13 mouse cellular contexts compared by ENCODE assay signal in genomic region chr15:100073696-100074453, GRCm38 (mm10). TPM values are rescaled to one million over a fixed set of nuclear protein-coding genes. Genes with fewer than 3 reads are reported as not detected.
DNase-seq lines count a peak whose midpoint lies in the region; ATAC-seq and TF ChIP-seq lines count a peak whose summit lies in the region.
"Had no signal": no experiment of that assay in that cellular context is flagged by ENCODE, and none has a peak within 500 bp of the region (broad histone marks: within the 10 kb centered on the region; RNA-seq: fewer than 3 reads in every experiment).

No protein-coding gene starts in this region.

- no peak for DNase-seq in hindbrain, embryonic 11.5 days (ENCODE audit: low spot score)
- no peak for DNase-seq in midbrain, embryonic 14.5 days
- no peak for DNase-seq in limb, embryonic 10.5 days (ENCODE audit: low spot score)
- DNase-seq in stomach, postnatal 0 days (ENCODE audit: low spot score): peak; percentile 31
- no peak for DNase-seq in left cerebral cortex, adult 18-20 months (ENCODE audit: low spot score in 2 of 2)
- DNase-seq in adipocyte (ENCODE audit: low spot score): no peak
- DNase-seq: cerebellum, adult 11-12 months; right cerebral cortex, postnatal 25 days; thymus, postnatal 4 days had no signal

- H3K9me3 ChIP-seq in hindbrain, embryonic 13.5 days: no peaks in the 10 kb centered on the region
- no peaks in the 10 kb centered on the region for H3K9me3 ChIP-seq in hindbrain, embryonic 11.5 days (ENCODE audit: control insufficient read depth, low read length)
- no peaks in the 10 kb centered on the region for H3K9me3 ChIP-seq in midbrain, embryonic 12.5 days
- H3K9me3 ChIP-seq in midbrain, embryonic 14.5 days (ENCODE audit: control insufficient read depth, low read length): no peaks in the 10 kb centered on the region
- no peaks in the 10 kb centered on the region for H3K9me3 ChIP-seq in limb, embryonic 10.5 days (replicated peaks)
- no peaks in the 10 kb centered on the region for H3K9me3 ChIP-seq in stomach, postnatal 0 days (ENCODE audit: control insufficient read depth, low read length)
- H3K9me3 ChIP-seq: G1E had no signal

- no peak for ATAC-seq in hindbrain, embryonic 13.5 days (ENCODE audit: low FRiP score)
- ATAC-seq in hindbrain, embryonic 11.5 days (ENCODE audit: low FRiP score): no peak
- ATAC-seq in midbrain, embryonic 12.5 days (ENCODE audit: low FRiP score, low read depth): no peak
- no peak for ATAC-seq in midbrain, embryonic 14.5 days (ENCODE audit: low FRiP score, low TSS enrichment)
- peak; percentile 19; the same call in 1 of the 2 replicates for ATAC-seq in stomach, postnatal 0 days (ENCODE audit: low FRiP score, low TSS enrichment)

- no peak overlapping the region for H3K4me2 ChIP-seq in hindbrain, embryonic 13.5 days
- H3K4me2 ChIP-seq in hindbrain, embryonic 11.5 days (replicated peaks; ENCODE audit: low read depth, low read length): no peak overlapping the region
- H3K4me2 ChIP-seq in midbrain, embryonic 12.5 days (replicated peaks): no peak overlapping the region
- H3K4me2 ChIP-seq in midbrain, embryonic 14.5 days (ENCODE audit: low read length): no peak overlapping the region
- H3K4me2 ChIP-seq in stomach, postnatal 0 days (replicated peaks; ENCODE audit: low read depth): no peak overlapping the region

- H3K27me3 ChIP-seq in hindbrain, embryonic 13.5 days: no peaks in the 10 kb centered on the region
- no peaks in the 10 kb centered on the region for H3K27me3 ChIP-seq in hindbrain, embryonic 11.5 days (ENCODE audit: control insufficient read depth, insufficient read depth, low read length)
- H3K27me3 ChIP-seq in midbrain, embryonic 12.5 days: no peaks in the 10 kb centered on the region
- no peaks in the 10 kb centered on the region for H3K27me3 ChIP-seq in midbrain, embryonic 14.5 days (ENCODE audit: control insufficient read depth, insufficient read depth, low read length)
- H3K27me3 ChIP-seq in limb, embryonic 10.5 days (ENCODE audit: low read depth, poor library complexity, severe bottlenecking): no peaks in the 10 kb centered on the region
- no peaks in the 10 kb centered on the region for H3K27me3 ChIP-seq in stomach, postnatal 0 days (ENCODE audit: control insufficient read depth, insufficient read depth, low read length)

- peak overlapping the region; percentile 5; the same call in 1 of the 2 replicates for H3K27ac ChIP-seq in hindbrain, embryonic 13.5 days
- H3K27ac ChIP-seq in hindbrain, embryonic 11.5 days (ENCODE audit: low read depth, low read length): no peak overlapping the region
- 0 out of 2 replicates have a peak overlapping the region, but pooled peaks have one; percentile 36 for H3K27ac ChIP-seq in midbrain, embryonic 12.5 days (replicated peaks)
- H3K27ac ChIP-seq in midbrain, embryonic 14.5 days (replicated peaks; ENCODE audit: low read depth, low read length): no peak overlapping the region
- H3K27ac ChIP-seq in limb, embryonic 10.5 days: peak overlapping the region; percentile 20; the same call in 1 of the 2 replicates
- peak overlapping the region; percentile 63 for H3K27ac ChIP-seq in stomach, postnatal 0 days (replicated peaks)
- H3K27ac ChIP-seq: liver, embryonic 14.5 days had no signal

- H3K9ac ChIP-seq in hindbrain, embryonic 13.5 days: no peak overlapping the region
- H3K9ac ChIP-seq in hindbrain, embryonic 11.5 days (ENCODE audit: low read depth, low read length): no peak overlapping the region
- no peak overlapping the region for H3K9ac ChIP-seq in midbrain, embryonic 12.5 days (replicated peaks)
- no peak overlapping the region for H3K9ac ChIP-seq in midbrain, embryonic 14.5 days (replicated peaks; ENCODE audit: low read length)
- no peak overlapping the region for H3K9ac ChIP-seq in stomach, postnatal 0 days (ENCODE audit: low read length)
- H3K9ac ChIP-seq: liver, embryonic 14.5 days had no signal

- WGBS in hindbrain, embryonic 13.5 days: 88% methylated on average over 9 of the region's 9 CpGs
- 81% methylated on average over 9 of the region's 9 CpGs for WGBS in hindbrain, embryonic 11.5 days
- WGBS in midbrain, embryonic 12.5 days: 80% methylated on average over 9 of the region's 9 CpGs
- 84% methylated on average over 9 of the region's 9 CpGs for WGBS in midbrain, embryonic 14.5 days
- 85% methylated on average over 9 of the region's 9 CpGs for WGBS in limb, embryonic 10.5 days
- WGBS in stomach, postnatal 0 days: 57% methylated on average over 9 of the region's 9 CpGs

- no peak for TF ChIP-seq CTCF in stomach, postnatal 0 days (IDR thresholded peaks at IDR 0.05; ENCODE audit: low read depth)

- H3K36me3 ChIP-seq in hindbrain, embryonic 13.5 days: no peaks in the 10 kb centered on the region
- no peaks in the 10 kb centered on the region for H3K36me3 ChIP-seq in hindbrain, embryonic 11.5 days (ENCODE audit: control insufficient read depth, insufficient read depth, low read length)
- no peaks in the 10 kb centered on the region for H3K36me3 ChIP-seq in midbrain, embryonic 12.5 days
- H3K36me3 ChIP-seq in midbrain, embryonic 14.5 days (ENCODE audit: control insufficient read depth, insufficient read depth, low read length): no peaks in the 10 kb centered on the region
- no peaks in the 10 kb centered on the region for H3K36me3 ChIP-seq in limb, embryonic 10.5 days
- no peaks in the 10 kb centered on the region for H3K36me3 ChIP-seq in stomach, postnatal 0 days (ENCODE audit: control insufficient read depth, insufficient read depth, low read length)

- TF ChIP-seq EP300 in stomach, postnatal 0 days (optimal IDR thresholded peaks at IDR 0.05): no peak

- H3K4me1 ChIP-seq in hindbrain, embryonic 13.5 days (replicated peaks): peaks cover 60% of the 10 kb centered on the region
- H3K4me1 ChIP-seq in hindbrain, embryonic 11.5 days (replicated peaks; ENCODE audit: control insufficient read depth, insufficient read depth, low read length): 0 out of 2 replicates have a peak, but pooled peaks cover 3% of the 10 kb centered on the region
- H3K4me1 ChIP-seq in midbrain, embryonic 12.5 days: peaks cover 24% of the 10 kb centered on the region
- H3K4me1 ChIP-seq in midbrain, embryonic 14.5 days (ENCODE audit: control insufficient read depth, insufficient read depth, low read length): peaks cover 15% of the 10 kb centered on the region
- peaks cover 29% of the 10 kb centered on the region for H3K4me1 ChIP-seq in limb, embryonic 10.5 days
- H3K4me1 ChIP-seq in stomach, postnatal 0 days (replicated peaks; ENCODE audit: control insufficient read depth, insufficient read depth): peaks cover 12% of the 10 kb centered on the region

- no peak overlapping the region for H3K4me3 ChIP-seq in hindbrain, embryonic 13.5 days
- no peak overlapping the region for H3K4me3 ChIP-seq in hindbrain, embryonic 11.5 days (ENCODE audit: low read depth, low read length)
- no peak overlapping the region for H3K4me3 ChIP-seq in midbrain, embryonic 12.5 days
- H3K4me3 ChIP-seq in midbrain, embryonic 14.5 days (replicated peaks; ENCODE audit: low read depth, low read length): no peak overlapping the region
- H3K4me3 ChIP-seq in limb, embryonic 10.5 days: no peak overlapping the region
- H3K4me3 ChIP-seq in stomach, postnatal 0 days (ENCODE audit: low read depth, low read length): no peak overlapping the region

RNA-seq across cellular contexts. Expression of gene Dip2b, which starts 35.4 kb away (rescaled TPM):
- polyA plus RNA-seq in hindbrain, embryonic 13.5 days (2015; fragmentation: Nextera tagmentation; extraction: Ambion mirVana): 19.1 and 19.6 TPM in 2 replicates
- polyA plus RNA-seq in hindbrain, embryonic 11.5 days (2014; fragmentation: Nextera tagmentation; extraction: Ambion mirVana): 24.1 and 29.6 TPM in 2 replicates
- polyA plus RNA-seq in midbrain, embryonic 12.5 days (2016; fragmentation: Nextera tagmentation; extraction: Ambion mirVana): 26.6 and 28.4 TPM in 2 replicates
- polyA plus RNA-seq in midbrain, embryonic 14.5 days (2014; fragmentation: Nextera tagmentation; extraction: Ambion mirVana): 30.1 and 31.1 TPM in 2 replicates
- 13.6 and 16.4 TPM in 2 replicates for polyA plus RNA-seq in limb, embryonic 10.5 days (2016; fragmentation: Nextera tagmentation; extraction: Ambion mirVana)
- 5.2 TPM in 2 replicates for polyA plus RNA-seq in stomach, postnatal 0 days (2015; fragmentation: Nextera tagmentation; extraction: Ambion mirVana)
- 10 to 100 TPM; 59.9 to 63.5 TPM for total RNA-seq in left cerebral cortex, adult 18-20 months (2021)

Comparison
In these comparisons a context has a peak if more than half of its experiments do, and no peak if none do; other contexts are left out.
1. H3K27ac ChIP-seq: peak in hindbrain, embryonic 13.5 days (single experiment), midbrain, embryonic 12.5 days (single experiment), limb, embryonic 10.5 days (single experiment) and stomach, postnatal 0 days (single experiment); none in hindbrain, embryonic 11.5 days (single experiment) and midbrain, embryonic 14.5 days (single experiment).